ENCODE assay signal across 14 mouse cellular contexts in the genomic region with DNA sequence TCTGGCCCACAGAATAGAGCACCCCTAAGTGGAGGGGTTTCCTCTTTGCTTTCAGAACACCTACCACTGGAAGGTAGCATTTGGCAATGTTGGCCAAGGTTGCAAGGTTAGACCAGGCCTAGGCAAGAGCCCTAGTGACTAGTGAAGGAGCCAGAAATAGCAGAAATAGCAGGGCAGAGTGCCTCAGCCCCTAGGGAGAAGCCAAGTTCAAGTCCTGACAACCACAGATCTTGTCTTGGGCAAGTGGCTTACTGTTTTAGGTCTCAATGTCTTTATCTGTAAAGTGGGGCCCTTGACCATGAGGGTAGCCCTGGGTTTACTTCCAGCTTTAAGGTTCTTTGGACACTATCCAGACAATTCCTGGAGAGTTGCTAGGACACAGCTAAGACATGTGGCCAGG. TPM values are rescaled to one million over a fixed set of nuclear protein-coding genes. Genes with fewer than 3 reads are reported as not detected.
A peak's percentile ranks its signal among the peaks of the same experiment; 100 is the strongest.
DNase-seq lines count a peak whose midpoint lies in the region; ATAC-seq and TF ChIP-seq lines count a peak whose summit lies in the region.
"Had no signal": no experiment of that assay in that cellular context is flagged by ENCODE, and none has a peak within 500 bp of the region (broad histone marks: within the 10 kb centered on the region; RNA-seq: fewer than 3 reads in every experiment).

No protein-coding gene starts in this region.

- peak overlapping the region; percentile 1; the same call in 1 of the 2 replicates for H3K4me2 ChIP-seq in lung, embryonic 14.5 days
- peak overlapping the region; percentile 85 for H3K4me2 ChIP-seq in embryonic facial prominence, embryonic 13.5 days
- peak overlapping the region; percentile 84 for H3K4me2 ChIP-seq in neural tube, embryonic 12.5 days (replicated peaks)

- H3K4me1 ChIP-seq in heart, adult 2 months (ENCODE audit: control insufficient read depth, insufficient read depth, low read length): peaks cover 1% of the 10 kb centered on the region
- no peaks in the 10 kb centered on the region for H3K4me1 ChIP-seq in lung, embryonic 14.5 days (ENCODE audit: insufficient read depth)
- H3K4me1 ChIP-seq in embryonic facial prominence, embryonic 13.5 days: peaks cover 69% of the 10 kb centered on the region
- H3K4me1 ChIP-seq in neural tube, embryonic 12.5 days: peaks cover 45% of the 10 kb centered on the region

- H3K27ac ChIP-seq in heart, adult 2 months: no peak overlapping the region
- no peak overlapping the region for H3K27ac ChIP-seq in lung, embryonic 14.5 days (ENCODE audit: low read depth)
- no peak overlapping the region for H3K27ac ChIP-seq in embryonic facial prominence, embryonic 13.5 days
- H3K27ac ChIP-seq in neural tube, embryonic 12.5 days: no peak overlapping the region
- H3K27ac ChIP-seq: lung, embryonic 15.5 days had no signal

- peak; percentile 4 to 15 for DNase-seq in heart, adult 2 months
- DNase-seq in heart, postnatal 14 days: no peak
- DNase-seq in lung, embryonic 14.5 days: no peak
- DNase-seq in lung, postnatal 36 days: no peak
- DNase-seq in frontal cortex, postnatal 25 days (ENCODE audit: low spot score in 2 of 2): no peak
- no peak for DNase-seq in kidney, postnatal 14 days
- DNase-seq: cerebellum, postnatal 25 days; gastrocnemius, postnatal 25 days; left cerebral cortex, postnatal 4 days; thymus, postnatal 4 days had no signal

- TF ChIP-seq EP300 in heart, adult 2 months (IDR thresholded peaks at IDR 0.05; ENCODE audit: insufficient read depth, low read depth, low read length): no peak

- no peaks in the 10 kb centered on the region for H3K9me3 ChIP-seq in lung, embryonic 14.5 days (ENCODE audit: low read depth, low read length)
- H3K9me3 ChIP-seq in embryonic facial prominence, embryonic 13.5 days: no peaks in the 10 kb centered on the region
- H3K9me3 ChIP-seq in neural tube, embryonic 12.5 days: no peaks in the 10 kb centered on the region
- H3K9me3 ChIP-seq: lung, embryonic 15.5 days had no signal

- H3K79me2 ChIP-seq in heart, adult 2 months (replicated peaks; ENCODE audit: control insufficient read depth, insufficient read depth, low read length): no peaks in the 10 kb centered on the region

- no peak for TF ChIP-seq CTCF in heart, adult 2 months (IDR thresholded peaks at IDR 0.05)
- no peak for TF ChIP-seq CTCF in lung, embryonic 14.5 days (IDR thresholded peaks at IDR 0.05; ENCODE audit: low read depth)

- no peak overlapping the region for H3K4me3 ChIP-seq in heart, adult 2 months
- no peak overlapping the region for H3K4me3 ChIP-seq in lung, embryonic 14.5 days (ENCODE audit: low read depth, low read length)
- H3K4me3 ChIP-seq in embryonic facial prominence, embryonic 13.5 days: 0 out of 2 replicates have a peak overlapping the region, but pooled peaks have one; percentile 73
- H3K4me3 ChIP-seq in neural tube, embryonic 12.5 days: no peak overlapping the region

- no peak for TF ChIP-seq POLR2A in heart, adult 2 months (IDR thresholded peaks at IDR 0.05; ENCODE audit: insufficient read depth, low read depth, low read length)

- no peaks in the 10 kb centered on the region for H3K27me3 ChIP-seq in heart, adult 2 months (ENCODE audit: control insufficient read depth, insufficient read depth, low read length)
- peaks cover 14% of the 10 kb centered on the region for H3K27me3 ChIP-seq in lung, embryonic 14.5 days (ENCODE audit: insufficient read depth, low read length)
- H3K27me3 ChIP-seq in embryonic facial prominence, embryonic 13.5 days: peaks cover 22% of the 10 kb centered on the region
- H3K27me3 ChIP-seq in neural tube, embryonic 12.5 days (replicated peaks): 0 out of 2 replicates have a peak, but pooled peaks cover 9% of the 10 kb centered on the region

- intact Hi-C loops in heart, adult 2 months (cut with DNase I): loop anchor here (5.0 to 10.0 kb wide), 2 partner anchors 646 to 868 kb away; no protein-coding TSS in a partner anchor
- intact Hi-C loops in heart, postnatal 14 days (cut with DNase I): loop anchor here (5.0 kb wide), 1 partner anchor 868 kb away; no protein-coding TSS in a partner anchor

- H3K36me3 ChIP-seq in heart, adult 2 months (ENCODE audit: control insufficient read depth, insufficient read depth, low read length): no peaks in the 10 kb centered on the region
- H3K36me3 ChIP-seq in lung, embryonic 14.5 days (ENCODE audit: insufficient read depth): peaks cover 15% of the 10 kb centered on the region
- peaks cover 25% of the 10 kb centered on the region for H3K36me3 ChIP-seq in embryonic facial prominence, embryonic 13.5 days
- no peaks in the 10 kb centered on the region for H3K36me3 ChIP-seq in neural tube, embryonic 12.5 days

- no peak for ATAC-seq in lung, embryonic 14.5 days (ENCODE audit: insufficient read depth)
- ATAC-seq in embryonic facial prominence, embryonic 13.5 days (ENCODE audit: insufficient number of reproducible peaks, insufficient read depth, low FRiP score, low TSS enrichment, low read depth): no peak
- no peak for ATAC-seq in neural tube, embryonic 12.5 days (ENCODE audit: low FRiP score, low read depth)
- ATAC-seq: intestine, embryonic 16.5 days had no signal

- H3K9ac ChIP-seq in heart, adult 2 months (ENCODE audit: low read depth, low read length): no peak overlapping the region
- no peak overlapping the region for H3K9ac ChIP-seq in lung, embryonic 14.5 days
- no peak overlapping the region for H3K9ac ChIP-seq in embryonic facial prominence, embryonic 13.5 days
- H3K9ac ChIP-seq in neural tube, embryonic 12.5 days: no peak overlapping the region

RNA-seq across cellular contexts. Expression of a gene that starts 5.4 kb away (rescaled TPM):
- 10 to 100 TPM; 94.0 to 94.7 TPM for total RNA-seq in heart, adult 2 months (2021)
- polyA plus RNA-seq in heart, adult 2 months (2012; rRNA removed): 77.8 and 91.0 TPM in 2 replicates
- 100 to 1,000 TPM; 139 to 161 TPM for total RNA-seq in heart, postnatal 14 days (2021)
- 48.5 and 51.8 TPM in 2 replicates for polyA plus RNA-seq in lung, embryonic 14.5 days (2014; fragmentation: Nextera tagmentation; extraction: Ambion mirVana)
- polyA plus RNA-seq in embryonic facial prominence, embryonic 13.5 days (2015; fragmentation: Nextera tagmentation; extraction: Ambion mirVana): 141 and 165 TPM in 2 replicates
- 128 and 150 TPM in 2 replicates for polyA plus RNA-seq in neural tube, embryonic 12.5 days (2016; fragmentation: Nextera tagmentation; extraction: Ambion mirVana)

RNA-seq across cellular contexts. Expression of a gene that starts 45.0 kb away (rescaled TPM):
- under 1 TPM in 1 of 2 experiments, not detected in 1; 0.30 TPM for total RNA-seq in heart, adult 2 months (2021)
- 0.41 and 2.6 TPM in 2 replicates for polyA plus RNA-seq in heart, adult 2 months (2012; rRNA removed)
- 1 to 10 TPM; 1.1 to 1.3 TPM for total RNA-seq in heart, postnatal 14 days (2021)
- polyA plus RNA-seq in lung, embryonic 14.5 days (2014; fragmentation: Nextera tagmentation; extraction: Ambion mirVana): 321 and 352 TPM in 2 replicates
- 469 and 555 TPM in 2 replicates for polyA plus RNA-seq in embryonic facial prominence, embryonic 13.5 days (2015; fragmentation: Nextera tagmentation; extraction: Ambion mirVana)
- polyA plus RNA-seq in neural tube, embryonic 12.5 days (2016; fragmentation: Nextera tagmentation; extraction: Ambion mirVana): 410 and 431 TPM in 2 replicates

Comparison
In these comparisons a context has a peak if more than half of its experiments do, and no peak if none do; other contexts are left out.
1. DNase-seq: peak in heart, adult 2 months (2 of 2); none in heart, postnatal 14 days (0 of 2), lung, embryonic 14.5 days (single experiment), lung, postnatal 36 days (single experiment), frontal cortex, postnatal 25 days (0 of 2) and kidney, postnatal 14 days (single experiment).
2. H3K4me2 ChIP-seq: peak in every context shown above with its lines; median percentile 85 in embryonic facial prominence, embryonic 13.5 days; 84 in neural tube, embryonic 12.5 days; 1 in lung, embryonic 14.5 days.
3. RNA of a gene that starts 45.0 kb away (polyA plus RNA-seq): 469 to 555 TPM in embryonic facial prominence, embryonic 13.5 days, 410 to 431 TPM in neural tube, embryonic 12.5 days and 321 to 352 TPM in lung, embryonic 14.5 days; 0.41 to 2.6 TPM in heart, adult 2 months; every median in the first group is over 10 times any median in the second.